Mouse (Mus musculus) small intestine, adult 2 months (tissue): Measurements from ENCODE around the gene Hoxb4. TPM values are rescaled to one million over a fixed set of nuclear protein-coding genes. Genes with fewer than 3 reads are reported as not detected.
A peak's percentile ranks its signal among the peaks of the same experiment; 100 is the strongest.

ENCODE experiments used
- H3K27ac ChIP-seq: fragments of 200-500 bp; 2 replicates; pipeline ENCODE4 v1.5.1; 2012; ENCODE audit warnings: low read depth, low read length, control low read depth, inconsistent platforms; ENCODE audit not compliant: insufficient read depth
- H3K27me3 ChIP-seq: fragments of 200-500 bp; 2 replicates; pipeline ENCODE4 v1.6.1; 2012; ENCODE audit warnings: mild to moderate bottlenecking, moderate library complexity, low read length, inconsistent platforms; ENCODE audit not compliant: control insufficient read depth, insufficient read depth
- H3K36me3 ChIP-seq: fragments of 200-500 bp; 2 replicates; pipeline ENCODE4 v1.6.1; 2012; ENCODE audit warnings: mild to moderate bottlenecking, low read length, control low read depth, inconsistent platforms; ENCODE audit not compliant: control insufficient read depth, insufficient read depth
- H3K4me1 ChIP-seq: fragments of 200-500 bp; 2 replicates; pipeline ENCODE4 v1.6.1; 2012; ENCODE audit warnings: low read length, inconsistent platforms, mixed read lengths; ENCODE audit not compliant: control insufficient read depth, insufficient read depth, insufficient read length
- H3K4me3 ChIP-seq: fragments of 200-500 bp; 2 replicates; pipeline ENCODE4 v1.5.1; 2012; ENCODE audit warnings: low read depth, mild to moderate bottlenecking, control low read depth, inconsistent platforms, low read length, moderate library complexity
- CTCF ChIP-seq: fragments of 200-500 bp; IDR thresholded peaks from 2 replicates; pipeline ENCODE4 v1.5.1; 2012; ENCODE audit warnings: low read depth, mild to moderate bottlenecking, control low read depth, inconsistent platforms, low read length, moderate library complexity, mixed read lengths; ENCODE audit not compliant: insufficient replicate concordance, insufficient read length; ENCODE audit errors: extremely low read depth
- POLR2A ChIP-seq: fragments of 200-500 bp; IDR thresholded peaks from 2 replicates; pipeline ENCODE4 v1.6.1; 2012; ENCODE audit warnings: low read depth, mild to moderate bottlenecking, control low read depth, inconsistent platforms, low read length, moderate library complexity
- WGBS: fragments of 180-500 bp; shearing (Covaris S2); methylation state at CpG from one replicate; pipeline ENCODE4 v1.1.7; 2018; 5-methylcytosine and 5-hydroxymethylcytosine counted together
- polyA plus RNA-seq: library from polyadenylated mRNA; depleted of rRNA; stranded (reverse); fragments of >200 nt; gene quantifications from 2 replicates; pipeline ENCODE4 v1.2.3, GENCODE M21; 2012

Gene Hoxb4
- polyA plus RNA-seq, 1 experiment, result 2.9 TPM

DNA sequence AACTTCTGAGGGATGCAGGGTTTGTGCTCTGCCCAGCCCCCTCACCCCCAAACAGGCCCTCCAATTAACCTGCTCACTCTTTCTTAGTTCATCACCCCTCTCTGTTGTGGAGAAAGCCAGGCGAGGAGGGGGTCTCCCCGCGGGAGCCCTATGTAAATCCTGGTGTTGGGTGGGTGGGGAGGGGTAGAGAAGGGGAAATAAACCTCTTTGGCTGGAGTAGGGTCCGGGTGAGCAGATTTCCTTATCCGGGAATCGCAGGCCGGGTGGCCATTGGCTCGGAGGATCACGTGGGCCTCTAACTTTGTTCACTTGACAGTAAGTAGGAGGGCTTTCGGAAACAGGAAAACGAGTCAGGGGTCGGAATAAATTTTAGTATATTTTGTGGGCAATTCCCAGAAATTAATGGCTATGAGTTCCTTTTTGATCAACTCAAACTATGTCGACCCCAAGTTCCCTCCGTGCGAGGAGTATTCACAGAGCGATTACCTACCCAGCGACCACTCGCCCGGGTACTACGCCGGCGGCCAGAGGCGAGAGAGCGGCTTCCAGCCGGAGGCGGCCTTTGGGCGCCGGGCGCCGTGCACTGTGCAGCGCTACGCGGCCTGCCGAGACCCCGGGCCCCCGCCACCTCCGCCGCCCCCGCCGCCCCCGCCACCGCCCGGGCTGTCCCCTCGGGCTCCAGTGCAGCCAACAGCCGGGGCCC, 452 bp downstream of the Hoxb4 start:
- H3K36me3 ChIP-seq, result peaks cover 2% of the 10 kb centered on the region; the same call in 1 of the 2 replicates
- peaks cover 5% of the 10 kb centered on the region; the same call in 1 of the 2 replicates for H3K4me1 ChIP-seq
- H3K4me3 ChIP-seq, result peak overlapping the region; percentile 70
- peak overlapping the region; percentile 75 for H3K27ac ChIP-seq
- TF ChIP-seq CTCF (no peak), POLR2A (no peak; the same call in 1 of the 2 replicates)
- peaks cover 40% of the 10 kb centered on the region for H3K27me3 ChIP-seq
- WGBS, result 2% methylated on average over 41 of the region's 45 CpGs

DNA sequence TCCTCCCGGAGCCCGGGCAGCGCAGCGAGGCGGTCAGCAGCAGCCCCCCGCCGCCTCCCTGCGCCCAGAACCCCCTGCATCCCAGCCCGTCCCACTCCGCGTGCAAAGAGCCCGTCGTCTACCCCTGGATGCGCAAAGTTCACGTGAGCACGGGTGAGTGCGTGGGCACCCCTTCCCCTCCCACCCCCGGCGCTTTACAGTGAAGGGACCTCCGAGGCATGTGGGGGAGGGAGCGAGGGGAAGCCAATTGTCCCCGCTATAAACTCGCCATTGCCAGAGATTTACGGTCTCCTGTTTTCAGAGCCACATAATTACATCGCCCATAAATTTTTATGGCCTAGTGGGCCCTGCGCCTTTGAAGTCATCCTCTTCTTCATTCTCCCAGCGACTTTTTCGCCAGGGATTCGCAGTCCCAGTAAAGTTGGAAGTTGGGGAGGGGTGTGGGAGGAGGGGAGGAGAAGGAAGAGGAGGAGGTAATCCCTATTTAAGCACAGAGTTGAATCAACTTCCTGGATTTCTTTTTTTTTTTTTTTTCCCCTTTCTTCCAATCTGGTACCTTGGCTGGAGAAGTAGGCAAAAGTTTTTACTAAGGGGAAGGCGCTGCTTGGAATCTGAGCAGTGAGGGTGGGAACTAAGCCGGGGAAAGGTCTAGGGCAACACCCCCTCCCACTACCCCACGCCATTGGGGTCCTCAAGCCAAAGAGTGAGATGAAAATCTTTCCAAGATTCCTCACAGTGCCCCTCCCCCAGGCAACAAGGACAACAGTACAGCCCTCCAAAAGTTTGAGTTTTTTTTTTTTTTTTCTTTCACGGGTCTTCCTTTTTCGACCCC, 1.2 kb downstream of the Hoxb4 start:
- no peak for TF ChIP-seq CTCF
- TF ChIP-seq POLR2A, result no peak
- H3K4me3 ChIP-seq, result peak overlapping the region; percentile 70
- peak overlapping the region; percentile 72 for H3K27ac ChIP-seq
- 2% methylated on average over 30 of the region's 34 CpGs for WGBS
- peaks cover 5% of the 10 kb centered on the region; the same call in 1 of the 2 replicates for H3K4me1 ChIP-seq
- peaks cover 35% of the 10 kb centered on the region for H3K27me3 ChIP-seq
- peaks cover 2% of the 10 kb centered on the region; the same call in 1 of the 2 replicates for H3K36me3 ChIP-seq

DNA sequence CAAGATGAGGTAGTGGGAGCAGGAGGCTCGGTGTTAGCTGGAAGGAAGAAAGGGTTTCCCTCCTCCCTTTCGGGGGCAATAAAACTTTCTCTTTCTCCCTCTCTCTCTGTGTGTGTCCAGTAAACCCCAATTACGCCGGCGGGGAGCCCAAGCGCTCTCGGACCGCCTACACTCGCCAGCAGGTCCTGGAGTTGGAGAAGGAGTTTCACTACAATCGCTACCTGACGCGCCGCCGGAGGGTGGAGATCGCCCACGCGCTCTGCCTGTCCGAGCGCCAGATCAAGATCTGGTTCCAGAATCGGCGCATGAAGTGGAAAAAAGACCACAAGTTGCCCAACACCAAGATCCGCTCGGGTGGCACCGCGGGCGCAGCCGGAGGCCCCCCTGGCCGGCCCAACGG, 1.8 kb downstream of the Hoxb4 start:
- peaks cover 5% of the 10 kb centered on the region; the same call in 1 of the 2 replicates for H3K4me1 ChIP-seq
- TF ChIP-seq POLR2A (no peak), CTCF (no peak)
- H3K27ac ChIP-seq, result peak overlapping the region; percentile 69
- H3K4me3 ChIP-seq, result peak overlapping the region; percentile 70
- peaks cover 30% of the 10 kb centered on the region for H3K27me3 ChIP-seq
- H3K36me3 ChIP-seq, result peaks cover 2% of the 10 kb centered on the region; the same call in 1 of the 2 replicates
- 4% methylated on average over 29 of the region's 29 CpGs for WGBS

DNA sequence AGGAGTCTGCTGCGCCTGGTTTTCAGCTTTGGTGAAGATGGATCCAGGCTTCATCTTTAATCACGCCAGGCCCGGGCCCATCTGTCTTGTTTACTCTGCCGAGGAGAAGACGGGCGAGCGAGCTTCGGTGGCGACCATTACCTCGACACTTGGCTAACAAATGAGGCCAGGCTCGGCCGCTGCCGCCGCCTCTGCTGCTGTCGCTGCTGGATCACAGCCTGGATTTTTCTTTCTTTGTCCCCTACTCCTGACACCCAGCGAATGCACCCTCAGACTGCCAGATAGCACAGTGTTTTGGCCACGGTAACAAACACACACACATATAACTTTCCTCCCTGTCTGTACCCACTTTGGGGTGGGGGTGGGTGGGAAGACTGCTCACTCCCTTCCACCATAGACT, 2.6 kb downstream of the Hoxb4 start:
- Histone ChIP-seq H3K4me3 (peak overlapping the region; percentile 26), H3K4me1 (peaks cover 5% of the 10 kb centered on the region; the same call in 1 of the 2 replicates), H3K36me3 (peaks cover 2% of the 10 kb centered on the region; the same call in 1 of the 2 replicates), H3K27ac (peak overlapping the region; percentile 49), H3K27me3 (peaks cover 30% of the 10 kb centered on the region)
- 24% methylated on average over 17 of the region's 17 CpGs for WGBS
- TF ChIP-seq CTCF, result no peak
- no peak for TF ChIP-seq POLR2A

DNA sequence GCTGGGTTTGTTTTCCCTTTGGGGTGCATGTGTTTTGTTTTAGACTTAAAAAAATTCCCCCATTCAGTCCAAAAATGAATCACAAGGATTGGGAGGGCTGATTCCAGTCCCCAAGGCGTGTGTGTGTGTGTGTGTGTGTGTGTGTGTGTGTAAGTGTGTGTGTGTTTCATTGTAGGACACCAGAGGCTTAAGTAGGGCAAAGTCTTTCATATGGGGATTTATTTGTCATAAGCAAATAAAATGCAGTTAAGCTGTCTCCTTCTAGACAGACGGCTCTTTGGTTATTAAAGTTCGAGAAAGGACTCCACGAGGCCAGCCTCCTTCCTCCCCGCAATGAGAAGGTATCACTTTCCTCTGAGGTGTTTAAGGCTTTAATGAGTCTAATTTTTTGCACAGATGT, 3.8 kb downstream of the Hoxb4 start:
- Histone ChIP-seq H3K36me3 (peaks cover 2% of the 10 kb centered on the region; the same call in 1 of the 2 replicates), H3K27ac (no peak overlapping the region), H3K4me1 (peaks cover 5% of the 10 kb centered on the region; the same call in 1 of the 2 replicates), H3K27me3 (peaks cover 34% of the 10 kb centered on the region), H3K4me3 (no peak overlapping the region)
- WGBS, result 23% methylated on average over 5 of the region's 5 CpGs
- TF ChIP-seq POLR2A (no peak), CTCF (no peak)

DNA sequence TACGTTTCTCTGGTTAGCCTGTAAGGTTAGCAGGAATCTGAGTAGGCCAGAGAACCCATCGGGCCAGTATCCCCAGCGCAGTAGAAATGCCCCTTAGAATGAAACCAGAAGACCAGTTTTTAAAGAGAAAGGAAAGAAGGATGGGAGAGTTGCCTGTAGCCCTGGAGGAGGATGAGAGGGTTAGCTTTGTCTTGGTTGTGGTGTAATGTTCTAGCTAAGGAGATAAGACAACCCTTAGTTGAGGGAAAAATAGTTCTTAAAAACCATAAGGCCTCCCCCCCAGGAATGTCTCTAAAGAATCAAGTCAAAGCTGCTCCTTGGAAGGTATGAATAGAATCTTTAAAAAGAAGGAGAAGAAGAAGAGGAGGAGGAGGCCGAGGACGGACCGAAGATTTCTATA, 4.7 kb downstream of the Hoxb4 start:
- Histone ChIP-seq H3K4me1 (peaks cover 5% of the 10 kb centered on the region; the same call in 1 of the 2 replicates), H3K4me3 (no peak overlapping the region), H3K27me3 (peaks cover 34% of the 10 kb centered on the region), H3K27ac (peak overlapping the region; percentile 45; the same call in 1 of the 2 replicates), H3K36me3 (peaks cover 2% of the 10 kb centered on the region; the same call in 1 of the 2 replicates)
- TF ChIP-seq CTCF, result no peak
- TF ChIP-seq POLR2A, result no peak
- WGBS, result 61% methylated on average over 6 of the region's 6 CpGs

DNA sequence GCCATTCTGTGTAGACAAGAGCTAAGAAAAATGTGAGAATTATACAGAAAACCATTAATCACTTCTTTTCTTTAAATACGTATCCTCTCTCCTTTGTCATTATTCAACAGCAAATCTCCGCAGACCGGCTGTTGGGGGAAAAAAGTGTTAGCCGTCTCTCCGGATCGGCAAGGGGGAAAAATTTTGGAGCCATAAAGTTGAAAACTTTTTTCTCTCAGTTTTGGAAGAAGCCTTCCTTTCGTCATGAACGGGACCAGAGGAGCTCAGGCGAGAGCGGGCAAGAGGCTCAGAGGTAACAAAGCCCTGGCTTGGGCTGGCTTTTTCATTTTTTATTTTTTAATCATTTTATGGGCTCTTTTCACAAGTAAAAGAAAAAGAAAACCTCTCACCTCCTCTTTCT, 5.1 kb downstream of the Hoxb4 start, which contains the start of gene Hoxb3:
Hoxb3 (plus strand) TSS at position 173 of the 400 bp plus-strand sequence.
- WGBS, result 59% methylated on average over 10 of the region's 10 CpGs
- H3K36me3 ChIP-seq, result peaks cover 2% of the 10 kb centered on the region; the same call in 1 of the 2 replicates
- H3K27ac ChIP-seq, result peak within 1 kb of the TSS; percentile 58
- H3K4me3 ChIP-seq, result no peak within 1 kb of the TSS
- TF ChIP-seq CTCF, result no peak
- TF ChIP-seq POLR2A, result no peak
- H3K27me3 ChIP-seq, result peaks cover 30% of the 10 kb centered on the region
- peaks cover 5% of the 10 kb centered on the region; the same call in 1 of the 2 replicates for H3K4me1 ChIP-seq
